Mouse (Mus musculus) skeletal muscle tissue, adult 2 months (tissue): ENCODE measurements around the gene Gzmm.

Source experiments
- DNase-seq: peaks from one replicate; pipeline ENCODE4 v3.0.0-alpha.2; 2012; ENCODE audit warnings: low read depth, low spot score

Gzmm gene

GRCm38 (mm10) chr10:79723692-79724091 is 34.9 kb downstream of the Gzmm start:
- DNase-seq = no peak

- peak; percentile 85 for DNase-seq
Measured at GRCm38 (mm10) chr10:79726090-79726489, 37.3 kb downstream of the Gzmm start.

- peak; percentile 71 for DNase-seq
Measured at GRCm38 (mm10) chr10:79728323-79729249, 39.8 kb downstream of the Gzmm start.

- peak; percentile 73 for DNase-seq
Measured at GRCm38 (mm10) chr10:79729357-79729965, 40.6 kb downstream of the Gzmm start.

- DNase-seq = no peak
Measured at GRCm38 (mm10) chr10:79732500-79732899, 43.7 kb downstream of the Gzmm start.

- no peak for DNase-seq
Measured at GRCm38 (mm10) chr10:79733847-79734246, 45.0 kb downstream of the Gzmm start.

GRCm38 (mm10) chr10:79735361-79735760 is 46.5 kb downstream of the Gzmm start:
- DNase-seq = no peak

- no peak for DNase-seq
Measured at GRCm38 (mm10) chr10:79736706-79737105, 47.9 kb downstream of the Gzmm start.

GRCm38 (mm10) chr10:79738259-79738658 is 49.4 kb downstream of the Gzmm start:
- no peak for DNase-seq

GRCm38 (mm10) chr10:79739234-79739633 is 50.4 kb downstream of the Gzmm start:
- no peak for DNase-seq

GRCm38 (mm10) chr10:79740863-79741262 is 52.0 kb downstream of the Gzmm start:
- no peak for DNase-seq

- DNase-seq = no peak
Measured at GRCm38 (mm10) chr10:79743161-79743560, 54.3 kb downstream of the Gzmm start.

- DNase-seq = no peak
Measured at GRCm38 (mm10) chr10:79743650-79744365, 55.0 kb downstream of the Gzmm start.
